Mouse (Mus musculus) kidney, adult 2 months (tissue): Measurements from ENCODE around the gene Hist1h3d.

Source experiments
- CTCF ChIP-seq: fragments of 200-500 bp; conservative IDR thresholded peaks from 2 replicates; pipeline ENCODE4 v1.5.1; 2011; ENCODE audit warnings: low read depth, mild to moderate bottlenecking, control low read depth, low read length, moderate library complexity, mixed read lengths; ENCODE audit not compliant: insufficient read depth, insufficient read length
- POLR2A ChIP-seq: fragments of 200-500 bp; IDR thresholded peaks from one replicate; pipeline ENCODE4 v1.6.1; 2011; ENCODE audit warnings: low read depth, low read length, control low read depth

GRCm38 (mm10) chr13:23532262-23533075, 43.1 kb upstream of the Hist1h3d start:
- TF ChIP-seq CTCF (no peak), POLR2A (no peak)
